Mouse (Mus musculus) right cerebral cortex, postnatal 14 days (tissue): Measurements from ENCODE around the gene Arid1b.
"Not testable (repeated sequence)": the region's sequence is repeated elsewhere in the genome, so short reads cannot be mapped to it uniquely, and the experiment has no call there.

Source experiments
- DNase-seq: peaks from one replicate; pipeline ENCODE4 v3.0.0; 2022

The Arid1b gene

GRCm38 (mm10) chr17:5059092-5059601 is 65.0 kb downstream of the Arid1b start:
- DNase-seq, result no peak

- no peak for DNase-seq
These were observed 66.5 kb downstream of the Arid1b start for GRCm38 (mm10) chr17:5060515-5061084.

DNA sequence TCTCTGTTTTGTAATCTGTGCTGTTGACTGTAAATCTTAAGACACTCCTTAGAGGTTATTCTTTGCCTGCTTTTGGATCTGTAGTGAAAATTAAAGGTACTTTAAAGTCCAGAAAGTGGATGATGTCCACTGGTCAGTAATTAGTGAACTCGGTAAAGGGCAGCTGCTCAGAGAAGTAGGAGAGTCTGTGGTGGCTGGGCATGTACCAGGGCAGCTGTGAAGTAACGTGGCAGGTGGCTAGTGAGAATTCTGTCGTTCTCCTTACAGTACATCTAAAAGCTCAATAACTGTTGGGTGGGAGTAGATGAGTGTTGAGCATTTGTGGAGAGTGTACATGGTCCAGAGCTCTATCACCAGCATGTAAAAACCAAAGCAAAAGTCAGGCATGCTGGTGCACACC is 67.1 kb downstream of the Arid1b start:
- DNase-seq, result no peak

- DNase-seq, result no peak
These were observed 67.5 kb downstream of the Arid1b start for GRCm38 (mm10) chr17:5061593-5061992.

- DNase-seq, result no peak
These were observed 69.5 kb downstream of the Arid1b start for GRCm38 (mm10) chr17:5063471-5064176.

DNA sequence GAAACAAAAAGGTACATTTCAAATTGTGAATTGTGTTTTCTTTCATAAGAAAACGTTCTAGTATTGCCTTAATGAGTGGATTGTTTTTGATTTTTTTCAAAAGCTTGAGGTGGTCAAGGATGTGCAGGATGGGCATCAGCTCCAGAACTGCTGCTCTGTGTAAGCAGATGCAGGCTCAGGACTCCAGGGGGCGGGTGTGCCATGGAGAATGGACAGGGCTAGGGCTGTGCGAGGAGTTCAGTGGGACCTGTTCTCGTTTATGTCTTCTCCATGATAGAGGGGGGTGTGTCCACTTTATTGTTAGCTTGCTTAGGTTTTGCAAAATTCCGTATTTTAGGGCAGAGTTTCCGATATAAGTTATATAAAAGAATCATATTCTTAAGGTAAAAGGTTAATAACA is 70.6 kb downstream of the Arid1b start:
- no peak for DNase-seq

GRCm38 (mm10) chr17:5065270-5065669 is 71.1 kb downstream of the Arid1b start:
- DNase-seq, result no peak

DNA sequence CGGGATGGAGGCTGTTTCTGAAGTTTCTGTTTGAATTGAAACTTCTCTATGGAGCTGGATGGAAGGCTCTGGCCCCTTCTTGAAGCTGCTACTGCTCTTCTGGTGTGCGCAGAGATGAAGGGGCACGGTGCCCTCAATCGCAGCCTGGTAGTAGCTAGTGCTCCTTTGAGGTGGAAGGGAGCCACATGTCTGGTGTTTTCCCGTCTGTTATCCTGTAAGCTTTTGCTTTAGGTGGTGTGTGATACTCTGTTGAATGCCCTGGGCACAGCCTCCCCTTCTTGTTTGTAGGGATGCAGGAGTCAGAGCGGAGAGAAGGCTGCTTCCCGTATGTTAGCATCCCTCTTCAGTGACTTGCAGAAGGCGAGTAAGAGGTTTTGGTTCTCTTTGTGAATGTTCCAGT is 72.7 kb downstream of the Arid1b start:
- no peak for DNase-seq

- DNase-seq, result no peak
These were observed 73.1 kb downstream of the Arid1b start for GRCm38 (mm10) chr17:5067264-5067663.

GRCm38 (mm10) chr17:5070399-5070798 is 76.3 kb downstream of the Arid1b start:
- no peak for DNase-seq

- no peak for DNase-seq
These were observed 78.4 kb downstream of the Arid1b start for GRCm38 (mm10) chr17:5072539-5072938.

GRCm38 (mm10) chr17:5074752-5075506 is 80.8 kb downstream of the Arid1b start:
- DNase-seq, result no peak

- no peak for DNase-seq
These were observed 83.9 kb downstream of the Arid1b start for GRCm38 (mm10) chr17:5077996-5078395.

DNA sequence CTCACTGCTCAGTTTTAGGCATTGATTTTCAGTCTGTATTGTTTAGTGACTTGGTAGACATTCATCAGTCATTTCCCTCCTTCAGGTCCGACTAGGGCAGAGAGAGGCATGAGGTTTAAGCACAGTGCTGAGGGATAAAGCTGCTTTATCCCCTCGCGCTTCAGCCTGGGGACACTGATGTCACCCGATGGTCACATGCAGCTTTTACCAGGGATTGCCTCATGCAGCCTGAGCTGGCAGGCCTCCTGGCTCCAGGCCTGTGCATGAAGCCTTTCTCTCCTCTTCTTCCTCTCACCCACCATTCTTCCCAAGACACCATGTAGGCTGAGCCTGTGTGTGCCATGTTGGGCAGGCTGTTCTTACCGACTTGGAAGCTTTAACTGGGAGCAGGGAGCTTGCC is 84.4 kb downstream of the Arid1b start:
- DNase-seq, result no peak

DNA sequence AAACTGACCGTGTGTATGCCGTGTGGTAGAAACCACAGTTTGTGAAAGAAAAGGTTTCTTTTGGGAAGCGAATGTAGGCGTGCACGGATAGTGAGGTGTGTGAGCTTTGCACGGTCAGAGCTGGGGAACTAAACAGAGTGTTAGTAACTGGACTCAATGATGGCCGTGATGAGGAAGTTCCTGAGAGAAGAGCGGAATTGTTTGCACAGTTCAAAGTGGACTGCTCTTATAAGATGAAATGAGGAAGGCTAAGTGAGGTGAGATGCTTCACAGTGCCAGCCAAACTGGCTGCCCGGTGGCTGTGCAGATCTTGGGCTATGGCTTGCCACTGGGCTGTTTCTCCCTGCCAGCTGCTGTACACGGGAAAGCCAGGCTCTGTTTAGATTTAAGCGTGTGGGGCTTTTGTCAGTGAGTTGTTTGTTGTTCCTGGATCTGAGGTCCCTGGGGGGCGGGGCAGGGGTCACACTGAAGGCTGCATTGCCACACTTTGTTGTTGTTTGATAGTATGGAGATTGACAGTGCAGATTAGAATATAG is 86.8 kb downstream of the Arid1b start:
- no peak for DNase-seq

DNA sequence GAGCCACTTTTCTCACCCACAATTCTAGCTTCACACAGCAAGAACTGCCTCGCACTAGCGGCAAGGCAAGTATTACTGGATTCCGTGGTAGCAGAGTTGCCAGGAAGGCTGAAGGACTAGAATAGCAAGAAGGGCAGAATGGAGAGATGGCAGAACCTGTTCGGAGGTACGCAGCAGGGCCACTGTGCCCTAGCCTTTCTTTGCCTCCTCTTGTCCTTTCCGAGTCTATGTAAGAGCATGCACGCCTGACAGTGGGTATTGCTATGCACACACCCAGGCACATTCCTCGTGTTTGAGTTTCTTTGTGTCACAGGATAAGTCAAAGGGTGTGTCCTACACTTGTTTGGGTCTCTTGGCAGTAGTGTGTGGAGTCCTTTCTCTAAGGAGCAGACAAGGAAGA is 88.1 kb downstream of the Arid1b start:
- DNase-seq, result no peak

- no peak for DNase-seq
These were observed 89.4 kb downstream of the Arid1b start for GRCm38 (mm10) chr17:5083497-5083896.

- DNase-seq, result no peak
These were observed 90.0 kb downstream of the Arid1b start for GRCm38 (mm10) chr17:5084139-5084538.

DNA sequence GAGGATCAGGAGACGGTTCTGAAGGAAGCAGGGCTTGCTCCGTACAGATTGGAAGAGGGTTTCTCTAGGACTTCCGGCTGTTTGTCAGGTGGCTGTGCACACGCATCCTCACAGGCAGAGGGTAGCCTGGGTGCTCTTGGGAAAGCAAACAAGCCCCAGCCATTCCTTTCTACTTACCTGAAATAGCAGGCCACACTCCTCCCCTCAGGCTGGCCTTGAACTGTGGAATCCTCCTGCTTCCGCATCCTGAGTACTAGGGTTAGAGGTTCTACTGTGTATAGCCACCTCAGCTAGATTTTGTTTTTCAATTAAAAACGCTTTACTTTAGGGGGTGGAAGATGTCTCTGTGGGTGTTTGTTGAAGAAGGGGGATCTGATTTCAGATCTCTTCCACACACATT is 90.9 kb downstream of the Arid1b start:
- no peak for DNase-seq

- DNase-seq, result no peak
These were observed 91.8 kb downstream of the Arid1b start for GRCm38 (mm10) chr17:5085942-5086341.

DNA sequence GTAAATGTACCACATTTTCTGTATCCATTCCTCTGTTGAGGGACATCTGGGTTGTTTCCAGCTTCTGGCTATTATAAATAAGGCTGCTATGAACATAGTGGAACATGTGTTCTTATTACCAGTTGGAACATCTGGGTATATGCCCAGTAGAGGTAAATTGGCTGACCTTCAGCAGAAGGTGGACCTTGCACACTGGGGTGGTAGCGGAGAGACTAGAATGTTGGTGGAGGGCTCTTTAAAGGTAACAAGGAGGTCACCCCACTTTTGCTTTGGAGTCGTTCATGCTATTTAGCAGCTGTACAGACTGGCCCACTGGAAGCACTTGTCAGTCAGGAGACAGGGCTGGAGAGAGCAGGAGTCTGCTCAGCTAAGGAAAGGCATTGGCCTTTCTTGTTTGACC is 94.1 kb downstream of the Arid1b start:
- not testable (repeated sequence) for DNase-seq

- no peak for DNase-seq
These were observed 94.7 kb downstream of the Arid1b start for GRCm38 (mm10) chr17:5088822-5089221.

DNA sequence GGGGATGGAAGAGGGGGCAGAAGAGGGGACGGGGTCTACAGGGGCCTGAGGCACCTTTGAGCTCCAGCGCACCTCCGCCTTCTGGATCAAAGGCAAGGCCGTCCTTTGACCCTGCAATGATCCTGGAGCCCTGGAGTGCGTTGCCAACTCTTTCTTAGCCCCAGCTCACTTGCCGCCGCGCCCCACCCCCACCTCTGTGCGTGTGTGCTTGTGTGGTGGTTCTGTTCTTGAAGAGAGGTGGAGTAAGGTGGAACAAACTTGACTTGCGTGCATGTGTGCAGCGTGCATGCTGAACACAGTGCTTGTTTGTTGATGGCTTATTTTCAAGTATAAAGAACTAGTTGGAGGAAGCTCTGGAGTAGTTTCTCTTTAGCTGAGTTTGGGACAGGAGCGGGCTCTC is 95.4 kb downstream of the Arid1b start:
- no peak for DNase-seq

DNA sequence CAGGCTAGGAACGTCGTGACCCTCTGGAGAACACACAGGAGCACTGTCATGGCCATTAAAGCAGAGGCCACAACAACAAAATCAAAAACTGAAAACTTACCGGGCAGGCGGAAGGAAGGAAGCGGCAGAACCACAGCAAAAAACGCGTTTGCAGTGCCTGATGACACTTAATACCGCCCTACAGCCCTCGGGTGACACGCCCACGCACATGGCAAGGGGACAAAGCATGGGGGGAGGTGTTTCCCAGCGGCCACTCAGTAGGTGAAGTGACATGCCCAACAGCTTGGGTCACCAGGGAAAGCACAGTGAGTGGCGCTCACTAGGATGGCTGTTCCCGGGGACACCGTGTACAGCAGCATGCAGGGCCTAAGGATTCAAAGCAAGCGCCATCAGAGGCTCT is 97.4 kb downstream of the Arid1b start:
- DNase-seq, result no peak
